Mouse (Mus musculus) CD4-positive helper T cell, adult 2 months (primary cell): ENCODE data around the gene Meox1.

Experiments used
- DNase-seq: peaks from one replicate; pipeline ENCODE4 v3.0.0-alpha.2; 2012; ENCODE audit warnings: low read depth, missing footprints, low spot score

Meox1 gene

DNA sequence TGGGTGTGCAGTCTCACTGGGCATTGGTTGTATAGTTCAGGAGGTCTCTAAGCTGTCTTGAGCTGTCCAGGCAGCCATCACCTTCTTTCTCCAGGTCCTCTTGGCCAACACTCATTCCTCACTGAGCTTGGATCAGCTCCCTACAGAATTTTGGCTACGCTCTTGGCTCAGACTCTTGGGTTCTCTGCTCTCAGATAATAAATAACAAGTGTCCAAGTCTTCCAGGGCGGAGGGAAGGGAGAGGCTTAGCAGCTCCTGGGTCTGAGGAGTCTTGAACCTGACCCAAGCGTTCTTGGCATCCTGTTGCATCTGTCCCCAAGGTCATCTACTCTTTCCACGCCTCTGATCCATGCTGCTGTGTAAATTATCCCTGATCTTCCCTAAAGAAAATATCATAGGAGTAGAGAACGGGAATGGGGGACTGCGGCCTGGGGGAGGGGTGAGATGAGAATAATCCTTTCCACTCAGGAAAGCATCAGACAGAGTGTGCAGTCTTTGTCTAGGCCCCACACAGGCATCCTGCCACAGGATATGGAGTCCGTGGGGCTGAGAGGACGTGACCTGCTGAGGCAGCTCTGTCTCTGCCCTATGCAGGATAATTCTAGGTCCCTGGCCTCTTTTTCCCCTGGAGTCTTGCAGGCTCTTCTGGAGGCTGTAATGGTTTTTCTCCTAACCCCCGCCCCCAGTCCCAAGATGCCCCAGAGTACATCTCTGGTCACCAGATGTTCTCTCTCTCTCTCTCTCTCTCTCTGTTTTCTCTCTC is 38.0 kb downstream of the Meox1 start:
- DNase-seq: no peak

DNA sequence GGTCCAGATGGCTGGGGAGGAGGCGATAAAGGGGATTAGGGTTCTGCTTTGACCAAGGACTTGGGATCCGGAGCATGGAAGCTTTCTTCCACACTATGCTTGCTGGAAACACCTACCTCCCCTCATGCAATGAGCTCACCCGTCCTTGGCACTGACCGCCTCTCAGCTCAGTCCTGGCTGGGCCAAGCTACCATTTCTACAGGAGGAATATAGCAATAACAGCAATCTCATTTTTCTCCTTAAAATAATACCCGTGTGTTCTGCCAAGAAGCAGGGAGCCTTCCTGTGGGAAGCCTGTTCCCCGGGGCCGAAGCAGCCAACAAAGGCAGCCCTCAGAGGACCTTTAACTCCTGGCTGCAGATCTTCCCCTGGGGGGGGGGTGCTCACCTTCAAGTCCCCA is 43.1 kb downstream of the Meox1 start:
- DNase-seq: no peak

DNA sequence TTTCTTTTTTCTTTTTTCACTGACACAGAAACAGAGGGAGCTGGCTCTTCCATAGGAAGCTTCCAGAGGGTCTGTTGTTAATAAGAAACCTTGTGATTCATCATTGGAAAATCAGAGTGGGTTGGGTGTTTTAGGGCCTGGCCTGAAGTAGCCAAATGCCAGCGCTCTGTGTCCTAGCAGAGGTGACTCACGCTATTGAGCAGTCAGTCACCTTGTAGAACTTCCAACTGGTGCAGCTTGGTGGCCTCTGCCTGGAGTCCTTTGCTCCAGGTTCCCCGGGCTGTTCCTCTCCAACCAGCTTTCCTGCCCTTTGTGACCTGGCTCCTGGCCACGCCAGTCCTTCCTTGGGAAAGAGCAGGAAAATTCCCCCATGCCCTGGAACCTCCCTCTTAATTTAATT is 44.9 kb downstream of the Meox1 start:
- DNase-seq: no peak

DNA sequence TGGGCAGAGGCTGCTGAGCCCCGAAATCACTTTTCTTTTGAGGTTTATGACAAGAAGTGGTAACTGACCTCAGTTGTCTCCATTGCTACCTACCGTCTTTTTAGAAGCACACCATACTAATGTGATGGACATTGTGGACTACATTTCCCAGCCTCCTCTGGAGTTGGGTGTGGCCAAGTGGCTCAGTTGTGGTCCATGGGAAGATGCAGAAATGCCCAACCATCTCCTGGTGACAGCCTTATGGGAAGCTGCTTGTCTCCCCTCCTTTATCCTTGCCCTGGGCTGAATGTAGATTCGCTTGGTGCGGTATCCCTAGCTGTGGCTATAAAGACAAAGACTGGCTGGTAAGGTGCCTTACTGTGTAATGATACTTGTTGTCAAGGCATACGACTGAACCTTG is 46.7 kb downstream of the Meox1 start:
- DNase-seq: no peak

DNA sequence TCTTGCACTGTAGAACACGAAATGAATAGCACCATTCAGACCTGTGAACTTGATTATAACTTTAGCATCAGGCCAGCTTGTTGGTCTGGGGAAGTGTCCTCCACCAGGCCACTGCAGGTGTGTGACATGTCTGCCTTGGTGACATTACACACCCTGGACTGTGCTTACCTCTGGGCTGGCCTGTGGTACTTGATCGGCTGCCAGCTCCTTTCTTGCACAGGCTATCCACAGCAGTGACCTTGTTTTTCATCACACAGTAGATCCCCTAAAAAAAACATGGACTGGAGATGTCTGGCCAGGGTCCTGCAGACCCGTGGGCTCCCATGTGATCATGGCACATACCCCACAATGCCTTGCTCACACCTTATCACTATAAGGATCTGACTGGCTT is 51.4 kb downstream of the Meox1 start:
- no peak for DNase-seq

DNA sequence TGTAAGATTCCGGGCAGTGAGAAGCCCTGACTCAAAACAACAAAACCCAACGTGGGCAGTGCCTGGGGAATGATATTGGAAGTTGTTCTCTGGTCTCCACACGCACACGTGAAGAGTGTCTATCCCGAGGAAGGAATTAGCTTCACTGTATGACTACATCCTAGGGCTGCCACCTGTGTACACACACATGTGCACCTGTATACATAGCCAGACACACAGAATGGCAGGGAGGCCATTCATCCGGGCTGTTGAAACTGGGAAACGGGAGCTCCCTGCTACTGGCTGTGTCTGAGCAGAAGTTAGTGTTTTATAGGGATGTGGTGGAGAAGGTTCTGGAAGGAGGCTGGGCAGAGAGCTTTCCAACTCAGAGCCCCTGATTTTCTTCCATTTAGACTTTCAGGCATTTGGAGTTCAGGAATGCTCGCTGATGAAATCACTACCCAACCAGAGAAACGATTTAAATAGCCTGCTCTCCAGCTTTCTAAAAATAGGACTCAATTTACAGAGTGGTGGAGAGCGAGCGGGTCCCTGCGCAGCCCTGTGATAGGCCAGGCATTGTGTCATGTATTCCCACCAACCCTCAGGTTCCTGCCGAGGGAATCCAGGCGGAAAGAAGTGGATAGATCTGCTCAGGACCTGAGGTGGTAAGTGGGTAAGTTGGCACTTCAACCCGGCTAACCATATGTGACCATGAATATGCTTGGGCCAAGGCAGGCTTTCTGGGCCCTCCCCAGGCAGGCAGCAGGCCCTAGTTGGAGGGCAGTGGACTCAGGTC is 52.0 kb downstream of the Meox1 start:
- DNase-seq: no peak

DNA sequence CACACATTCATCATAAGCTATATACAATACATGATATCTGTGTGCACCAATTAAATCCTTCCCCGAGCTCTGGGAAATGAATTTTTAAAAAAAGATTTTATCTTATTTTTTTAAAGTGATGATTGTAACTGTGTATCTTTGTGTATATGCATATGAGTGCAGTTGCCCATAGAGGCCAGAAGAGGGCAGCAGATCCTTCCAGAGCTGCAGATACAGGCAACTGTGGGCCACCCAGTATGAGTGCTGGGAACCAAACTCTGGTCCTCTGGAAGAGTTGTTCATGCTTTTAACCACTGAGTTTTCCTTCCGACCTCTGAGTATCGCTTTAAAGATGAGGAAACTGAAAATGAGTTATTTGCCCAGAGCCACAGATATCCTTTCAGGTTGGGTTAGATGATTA is 53.8 kb downstream of the Meox1 start:
- DNase-seq: no peak

DNA sequence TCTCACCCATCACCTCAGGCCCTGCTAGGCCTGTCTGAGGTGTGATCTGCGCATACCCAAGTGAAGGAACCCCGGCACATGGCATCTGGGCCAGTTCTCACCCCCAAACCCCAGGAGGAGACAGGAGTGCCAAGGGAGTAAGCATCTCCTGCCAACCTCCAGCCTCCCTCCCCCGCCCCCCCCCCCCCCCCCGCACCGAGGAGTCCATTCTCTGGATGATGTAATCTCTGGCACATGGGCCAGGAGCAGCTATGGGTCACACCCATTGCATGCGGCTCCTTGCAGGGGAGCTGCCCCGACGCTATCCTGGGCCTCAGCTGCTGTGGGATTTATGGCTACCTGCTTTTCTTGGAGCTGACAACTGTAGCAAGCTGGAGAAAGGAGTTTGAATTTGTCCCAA is 54.7 kb downstream of the Meox1 start:
- no peak for DNase-seq

DNA sequence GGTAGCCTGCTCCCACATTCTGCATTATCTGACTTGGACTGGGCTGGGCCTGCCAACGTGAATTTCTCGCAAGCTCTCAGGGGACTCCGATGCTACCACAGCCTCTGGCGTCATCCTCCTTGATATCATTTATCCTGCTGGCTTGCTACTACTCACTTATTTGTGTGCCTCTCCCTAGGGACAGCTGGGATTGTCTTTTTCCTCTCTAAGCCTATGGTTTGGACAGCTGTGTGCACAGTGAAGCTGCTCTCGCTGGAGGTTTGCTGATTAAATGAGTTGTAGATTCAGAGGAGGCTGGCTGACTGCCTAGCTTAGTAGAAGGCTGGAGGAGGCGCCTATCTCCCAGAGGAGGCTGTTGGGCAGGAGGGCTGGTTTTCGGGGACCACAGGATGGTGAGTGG is 62.2 kb downstream of the Meox1 start:
- DNase-seq: no peak

DNA sequence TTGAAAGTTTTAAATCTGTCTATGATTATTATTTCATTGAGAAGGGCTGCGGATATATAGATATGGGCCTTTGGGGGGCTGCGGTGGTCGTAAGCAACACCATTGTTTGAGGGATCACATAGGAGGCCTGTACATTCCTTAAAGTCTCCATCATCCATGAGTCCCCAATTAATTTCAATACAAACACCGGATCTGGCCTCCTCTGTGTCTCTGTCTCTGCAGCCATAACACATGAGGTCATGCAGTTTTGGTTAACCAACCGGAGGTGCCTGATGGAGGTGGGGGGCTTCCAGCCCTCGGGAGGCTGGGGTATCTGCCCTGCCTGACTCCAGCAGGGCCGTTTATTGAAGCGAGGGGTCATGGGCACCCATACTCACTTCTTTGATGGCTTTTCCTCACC is 63.6 kb downstream of the Meox1 start:
- DNase-seq: no peak

DNA sequence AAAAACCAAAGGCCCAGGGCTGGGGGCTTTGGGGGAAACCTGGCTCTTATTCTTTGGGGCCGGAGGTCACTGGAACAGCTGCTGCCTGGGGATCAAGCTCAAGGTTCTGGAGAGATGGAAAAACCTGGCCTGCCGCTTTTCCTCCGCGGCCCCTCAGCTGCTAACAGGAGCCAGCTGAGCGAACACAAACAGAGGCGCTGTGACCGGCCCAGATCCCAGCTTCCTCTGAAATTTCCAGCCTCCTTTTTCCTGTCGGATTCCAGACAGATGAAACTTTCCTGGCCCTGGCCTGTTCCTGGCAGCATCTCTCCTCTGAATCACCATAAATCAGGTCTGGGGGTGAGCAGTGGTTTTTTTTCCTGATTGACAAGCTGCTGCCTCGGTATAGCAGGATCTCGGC is 64.1 kb downstream of the Meox1 start:
- no peak for DNase-seq

DNA sequence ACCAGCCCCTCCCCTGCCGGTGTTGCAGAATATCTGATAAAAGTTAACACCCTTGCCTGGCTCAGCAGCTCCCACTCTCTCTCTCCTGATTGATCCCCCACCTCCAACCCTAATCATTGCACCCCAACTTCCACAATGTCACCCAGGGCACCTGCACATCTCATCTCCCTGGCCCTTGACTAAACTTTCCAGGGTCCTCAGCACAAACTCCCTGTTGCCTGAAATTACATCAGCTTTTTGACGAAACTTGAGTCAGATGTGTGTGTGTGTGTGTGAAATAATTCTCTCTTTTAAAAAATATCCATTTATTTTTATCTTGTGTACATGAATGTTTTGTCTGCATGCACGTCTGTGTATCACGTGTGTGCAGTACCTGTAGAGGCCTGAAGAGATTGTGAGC is 65.5 kb downstream of the Meox1 start:
- no peak for DNase-seq
